Mouse (Mus musculus): ENCODE data around the gene Crtac1. TPM values are rescaled to one million over a fixed set of nuclear protein-coding genes. Genes with fewer than 3 reads are reported as not detected.

The Crtac1 gene
- total and polyA plus RNA-seq, 3 experiments: not detected

GRCm38 (mm10) chr19:42247519-42247918 is 184.1 kb downstream of the Crtac1 start, which contains the start of gene Golga7b:
Gene Golga7b, plus strand, starts transcription at chr19:42247574.
- H3K9me3 ChIP-seq (replicated peaks; ENCODE audit: low read length): no peaks in the 10 kb centered on the region
- peaks cover 0 to 6% of the 10 kb centered on the region in 2 experiments; a peak in 2 of 4 replicates for H3K4me1 ChIP-seq (ENCODE audit: control insufficient read depth in 1 of 2, insufficient read depth in 2 of 2)
- H3K27me3 ChIP-seq (replicated peaks): peaks cover 28% of the 10 kb centered on the region
- H3K27ac ChIP-seq (ENCODE audit: insufficient read depth, low read depth): no peak within 1 kb of the TSS
- TF ChIP-seq NRF1 (IDR thresholded peaks at IDR 0.05; ENCODE audit: low read depth, low read length): no peak
- TF ChIP-seq POLR2A (IDR thresholded peaks at IDR 0.05; ENCODE audit: low read depth, low read length): no peak
- TF ChIP-seq UBTF (IDR thresholded peaks at IDR 0.05; ENCODE audit: low read depth, low read length): no peak
- no peak for TF ChIP-seq PAX5 (IDR thresholded peaks at IDR 0.05; ENCODE audit: low read length)
- no peak for TF ChIP-seq ZKSCAN1 (IDR thresholded peaks at IDR 0.05; ENCODE audit: borderline replicate concordance, low read depth, low read length)
- TF ChIP-seq JUND (conservative IDR thresholded peaks at IDR 0.05; ENCODE audit: low read depth, low read length): no peak
- no peak for TF ChIP-seq SMC3 (IDR thresholded peaks at IDR 0.05; ENCODE audit: low read depth, low read length)
- in situ Hi-C loops (cut with MboI; ENCODE audit: low pct_ligation_motif_present, low pct_unique_long_range_greater_than_20kb, low sequenced_read_pairs) (no loop called here), dilution Hi-C loops (cut with MboI; ENCODE audit: extremely low pct_ligation_motif_present, extremely low pct_unique_long_range_greater_than_20kb, low sequenced_read_pairs) (no loop called here)
- no peak within 1 kb of the TSS for H3K4me2 ChIP-seq (ENCODE audit: insufficient read depth, low read depth, poor library complexity, severe bottlenecking)
- no peaks in the 10 kb centered on the region for H3K36me3 ChIP-seq (replicated peaks in 1 of 2; ENCODE audit: control insufficient read depth in 1 of 2, insufficient read depth in 1 of 2, low read length in 1 of 2)
- H3K79me2 ChIP-seq (replicated peaks; ENCODE audit: control insufficient read depth, extremely low read depth, insufficient read depth, poor library complexity, severe bottlenecking): no peaks in the 10 kb centered on the region
- no peak within 1 kb of the TSS for H3K4me3 ChIP-seq (replicated peaks in 1 of 3; ENCODE audit: low read depth in 2 of 3, low read length in 2 of 3, poor library complexity in 1 of 3)
- DNase-seq (ENCODE audit: extremely low read depth): no peak
- no peak within 1 kb of the TSS for H3K9ac ChIP-seq (ENCODE audit: insufficient read depth, low read depth)

GRCm38 (mm10) chr19:42246626-42247025 is 185.0 kb downstream of the Crtac1 start:
- no peak for DNase-seq (ENCODE audit: extremely low read depth)
- H3K27me3 ChIP-seq (replicated peaks): peaks cover 28% of the 10 kb centered on the region
- peaks cover 0 to 11% of the 10 kb centered on the region in 2 experiments; a peak in 2 of 4 replicates for H3K4me1 ChIP-seq (ENCODE audit: control insufficient read depth in 1 of 2, insufficient read depth in 2 of 2)
- no peaks in the 10 kb centered on the region for H3K9me3 ChIP-seq (replicated peaks; ENCODE audit: low read length)
- no peaks in the 10 kb centered on the region for H3K79me2 ChIP-seq (replicated peaks; ENCODE audit: control insufficient read depth, extremely low read depth, insufficient read depth, poor library complexity, severe bottlenecking)
- no peak for TF ChIP-seq BHLHE40 (IDR thresholded peaks at IDR 0.05; ENCODE audit: low read depth, low read length)
- TF ChIP-seq TCF12 (IDR thresholded peaks at IDR 0.05; ENCODE audit: low read depth, low read length): no peak
- TF ChIP-seq UBTF (IDR thresholded peaks at IDR 0.05; ENCODE audit: low read depth, low read length): no peak
- TF ChIP-seq CHD2 (IDR thresholded peaks at IDR 0.05; ENCODE audit: low read length): no peak
- TF ChIP-seq MAZ (IDR thresholded peaks at IDR 0.05; ENCODE audit: low read depth, low read length): no peak
- TF ChIP-seq NELFE (IDR thresholded peaks at IDR 0.05; ENCODE audit: low read depth, low read length): no peak
- no peak for TF ChIP-seq POLR2AphosphoS2 (IDR thresholded peaks at IDR 0.05; ENCODE audit: low read depth, low read length)
- no peak for TF ChIP-seq CTCF (conservative IDR thresholded peaks at IDR 0.05 in 1 of 2, IDR thresholded peaks at IDR 0.05 in 1 of 2; ENCODE audit: low read depth in 2 of 2, low read length in 2 of 2)
- TF ChIP-seq USF1 (IDR thresholded peaks at IDR 0.05; ENCODE audit: low read depth, low read length): no peak
- TF ChIP-seq SIN3A (IDR thresholded peaks at IDR 0.05; ENCODE audit: low read length): no peak
- TF ChIP-seq EP300 (IDR thresholded peaks at IDR 0.05; ENCODE audit: low read length): no peak
- TF ChIP-seq JUND (conservative IDR thresholded peaks at IDR 0.05; ENCODE audit: low read depth, low read length): no peak
- no peak for TF ChIP-seq E2F4 (IDR thresholded peaks at IDR 0.05; ENCODE audit: insufficient replicate concordance, low read depth, low read length)
- no peak for TF ChIP-seq ELF1 (IDR thresholded peaks at IDR 0.05; ENCODE audit: low read depth, low read length)
- no peak for TF ChIP-seq MAFK (IDR thresholded peaks at IDR 0.05; ENCODE audit: insufficient replicate concordance, low read length)
- no peak for TF ChIP-seq KAT2A (IDR thresholded peaks at IDR 0.05; ENCODE audit: insufficient replicate concordance, low read length)
- TF ChIP-seq TBP (conservative IDR thresholded peaks at IDR 0.05; ENCODE audit: low read depth, low read length): no peak
- no peak for TF ChIP-seq USF2 (conservative IDR thresholded peaks at IDR 0.05; ENCODE audit: low read depth, low read length)
- no peak for TF ChIP-seq IRF4 (IDR thresholded peaks at IDR 0.05; ENCODE audit: low read depth, low read length)
- no peak for TF ChIP-seq ZC3H11A (IDR thresholded peaks at IDR 0.05; ENCODE audit: low read depth, low read length)
- no peak overlapping the region for H3K27ac ChIP-seq (ENCODE audit: insufficient read depth, low read depth)
- no peaks in the 10 kb centered on the region for H3K36me3 ChIP-seq (replicated peaks in 1 of 2; ENCODE audit: control insufficient read depth in 1 of 2, insufficient read depth in 1 of 2, low read length in 1 of 2)
- H3K4me3 ChIP-seq (replicated peaks in 1 of 3; ENCODE audit: low read depth in 2 of 3, low read length in 2 of 3, poor library complexity in 1 of 3): no peak overlapping the region
- no peak overlapping the region for H3K4me2 ChIP-seq (ENCODE audit: insufficient read depth, low read depth, poor library complexity, severe bottlenecking)
- dilution Hi-C loops (cut with MboI; ENCODE audit: extremely low pct_ligation_motif_present, extremely low pct_unique_long_range_greater_than_20kb, low sequenced_read_pairs): no loop called here
- in situ Hi-C loops (cut with MboI; ENCODE audit: low pct_ligation_motif_present, low pct_unique_long_range_greater_than_20kb, low sequenced_read_pairs): no loop called here
- no peak overlapping the region for H3K9ac ChIP-seq (ENCODE audit: insufficient read depth, low read depth)

Measured in CH12.LX (cell line).